Mouse (Mus musculus) ES-E14 (cell line): Measurements from ENCODE around the gene Spr. TPM values are rescaled to one million over a fixed set of nuclear protein-coding genes. Genes with fewer than 3 reads are reported as not detected.
"Not testable (repeated sequence)": the region's sequence is repeated elsewhere in the genome, so short reads cannot be mapped to it uniquely, and the experiment has no call there.

Experiments
- DNase-seq: peaks from one replicate; pipeline ENCODE4 v3.0.0-alpha.2; 2013; ENCODE audit warnings: low read depth, low spot score
- H3K27ac ChIP-seq: 2 replicates; pipeline ENCODE4 v1.5.1; 2012; ENCODE audit warnings: low read depth, mild to moderate bottlenecking, low read length, moderate library complexity, mixed read lengths; ENCODE audit not compliant: poor library complexity, insufficient read depth, severe bottlenecking
- H3K36me3 ChIP-seq: 2 replicates; pipeline ENCODE4 v1.6.1; 2012; ENCODE audit warnings: mild to moderate bottlenecking, low read length, moderate library complexity, mixed read lengths; ENCODE audit not compliant: control insufficient read depth, poor library complexity, insufficient read depth, severe bottlenecking
- H3K4me1 ChIP-seq, 2 experiments: fragments of 150-350 bp in 1 of 2; sonication (generic) in 1 of 2; 2 replicates each; pipeline ENCODE4 v1.6.1; 2012; ENCODE audit warnings: low read length in 2 of 2, mild to moderate bottlenecking in 1 of 2, mixed read lengths in 1 of 2; ENCODE audit not compliant: control insufficient read depth in 2 of 2, insufficient read depth in 2 of 2, poor library complexity in 1 of 2
- H3K4me3 ChIP-seq, 2 experiments: fragments of 150-350 bp in 1 of 2; sonication (generic) in 1 of 2; 2 replicates each; pipeline ENCODE4 v1.5.1; 2012; ENCODE audit warnings: low read length in 2 of 2, low read depth in 1 of 2, mild to moderate bottlenecking in 1 of 2, mixed read lengths in 1 of 2; ENCODE audit not compliant: insufficient read depth in 1 of 2, poor library complexity in 1 of 2, severe bottlenecking in 1 of 2
- H3K9ac ChIP-seq: 2 replicates; pipeline ENCODE4 v1.6.1; 2012; ENCODE audit warnings: low read depth, mild to moderate bottlenecking, low read length, mixed read lengths; ENCODE audit not compliant: poor library complexity, insufficient read depth, severe bottlenecking
- H3K9me3 ChIP-seq: fragments of 150-350 bp; sonication (generic); 2 replicates; pipeline ENCODE4 v1.6.1; 2012; ENCODE audit warnings: low read depth, mild to moderate bottlenecking, low read length; ENCODE audit not compliant: control insufficient read depth, insufficient read depth
- CHD2 ChIP-seq: IDR thresholded peaks from 2 replicates; pipeline ENCODE4 v1.6.1; 2014; ENCODE audit warnings: mild to moderate bottlenecking, low read depth, low read length, inconsistent platforms
- HCFC1 ChIP-seq: IDR thresholded peaks from 2 replicates; pipeline ENCODE4 v1.6.1; 2012; ENCODE audit warnings: low read length, inconsistent platforms, borderline replicate concordance; ENCODE audit not compliant: insufficient read depth
- MAFK ChIP-seq: IDR thresholded peaks from 2 replicates; pipeline ENCODE4 v1.6.1; 2014; ENCODE audit warnings: mild to moderate bottlenecking, low read depth, low read length, inconsistent platforms; ENCODE audit not compliant: insufficient read depth
- ZC3H11A ChIP-seq: IDR thresholded peaks from 2 replicates; pipeline ENCODE4 v1.6.1; 2012; ENCODE audit warnings: low read depth, mild to moderate bottlenecking, inconsistent platforms, low read length, borderline replicate concordance
- ZNF384 ChIP-seq: IDR thresholded peaks from 2 replicates; pipeline ENCODE4 v1.6.1; 2012; ENCODE audit warnings: low read depth, low read length, inconsistent platforms
- in situ Hi-C, 2 experiments: fragments of 600-800 bp; cut with MboI; formaldehyde crosslinking; loops; one replicate each; pipeline ENCODE4 v1.15.1; 2025; ENCODE audit warnings: low sequenced_read_pairs in 2 of 2, inconsistent platforms in 1 of 2; ENCODE audit not compliant: unreplicated experiment in 2 of 2
- total RNA-seq: library from RNA; depleted of rRNA; stranded (reverse); fragments of 300-350 nt; gene quantifications from 2 replicates; pipeline ENCODE4 v1.2.3, GENCODE M21; 2012

Spr gene
- total RNA-seq, 1 experiment: 83.0 TPM

- not testable (repeated sequence) for H3K27ac ChIP-seq, H3K36me3 ChIP-seq, H3K9ac ChIP-seq, H3K4me1 ChIP-seq, H3K9me3 ChIP-seq, H3K4me3 ChIP-seq
- in situ Hi-C loops: loop anchor here in 1 of 2 experiments (25.0 kb wide), 1 partner anchor 95 kb away; no protein-coding TSS in a partner anchor
- DNase-seq: peak; percentile 47
- 0 out of 2 replicates have a peak, but pooled peaks have one; percentile 24 for TF ChIP-seq ZC3H11A
Measured at GRCm38 (mm10) chr6:85132794-85133193, 4.8 kb downstream of the Spr start.

- not testable (repeated sequence) for DNase-seq, H3K36me3 ChIP-seq, H3K27ac ChIP-seq, H3K9ac ChIP-seq, H3K4me3 ChIP-seq, H3K9me3 ChIP-seq, H3K4me1 ChIP-seq
- in situ Hi-C loops: loop anchor here in 1 of 2 experiments (25.0 kb wide), 1 partner anchor 95 kb away; no protein-coding TSS in a partner anchor
Measured at GRCm38 (mm10) chr6:85132237-85132636, 5.3 kb downstream of the Spr start.

- no peak for TF ChIP-seq ZNF384
- TF ChIP-seq HCFC1: no peak
- TF ChIP-seq CHD2: no peak
- TF ChIP-seq ZC3H11A: peak; percentile 37; the same call in 1 of the 2 replicates
- no peak for TF ChIP-seq MAFK
- H3K4me3 ChIP-seq: no peak overlapping the region
- peaks cover 10% of the 10 kb centered on the region; the same call in 1 of the 2 replicates for H3K36me3 ChIP-seq
- in situ Hi-C loops: loop anchor here in 1 of 2 experiments (25.0 kb wide), 1 partner anchor 94 kb away; no protein-coding TSS in a partner anchor
- no peaks in the 10 kb centered on the region for H3K4me1 ChIP-seq
- no peak overlapping the region for H3K27ac ChIP-seq
- no peaks in the 10 kb centered on the region for H3K9me3 ChIP-seq
- no peak overlapping the region for H3K9ac ChIP-seq
- peak; percentile 68 for DNase-seq
Measured at GRCm38 (mm10) chr6:85131673-85132072, 5.9 kb downstream of the Spr start.

GRCm38 (mm10) chr6:85117545-85118511, 19.7 kb downstream of the Spr start:
- DNase-seq: peak; percentile 60
- in situ Hi-C loops, H3K9me3 ChIP-seq, H3K36me3 ChIP-seq, H3K9ac ChIP-seq, H3K27ac ChIP-seq, H3K4me3 ChIP-seq, H3K4me1 ChIP-seq: not testable (repeated sequence)
- TF ChIP-seq ZC3H11A: peak; percentile 77; the same call in 1 of the 2 replicates
